Mouse (Mus musculus) ovary, postnatal 10 days (tissue): ENCODE data around the gene Itgb2l.

ENCODE experiments used
- DNase-seq: peaks from one replicate; pipeline ENCODE4 v3.0.0; 2022; ENCODE audit warnings: low spot score

The Itgb2l gene

GRCm38 (mm10) chr16:96426671-96427070 is 16.7 kb downstream of the Itgb2l start:
- DNase-seq = no peak

DNA sequence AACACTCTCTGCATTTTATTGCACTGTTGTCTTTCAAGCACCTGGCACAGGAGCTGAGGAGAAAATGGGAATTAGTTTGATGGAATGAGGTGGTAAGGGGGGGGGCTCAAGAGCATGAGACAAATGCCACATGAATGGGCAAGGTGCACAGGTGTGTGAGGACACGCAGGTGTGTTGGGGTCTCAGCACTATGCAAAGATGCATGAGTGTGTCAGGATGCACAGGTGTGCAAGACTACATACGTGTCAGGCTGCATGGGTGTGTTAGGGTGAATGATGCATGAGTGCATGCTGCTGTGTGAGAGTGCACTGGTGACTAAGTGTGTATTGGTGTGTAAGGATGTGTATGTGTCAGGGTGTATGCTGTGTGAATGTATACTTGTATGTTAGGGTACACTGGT is 18.4 kb downstream of the Itgb2l start:
- no peak for DNase-seq

DNA sequence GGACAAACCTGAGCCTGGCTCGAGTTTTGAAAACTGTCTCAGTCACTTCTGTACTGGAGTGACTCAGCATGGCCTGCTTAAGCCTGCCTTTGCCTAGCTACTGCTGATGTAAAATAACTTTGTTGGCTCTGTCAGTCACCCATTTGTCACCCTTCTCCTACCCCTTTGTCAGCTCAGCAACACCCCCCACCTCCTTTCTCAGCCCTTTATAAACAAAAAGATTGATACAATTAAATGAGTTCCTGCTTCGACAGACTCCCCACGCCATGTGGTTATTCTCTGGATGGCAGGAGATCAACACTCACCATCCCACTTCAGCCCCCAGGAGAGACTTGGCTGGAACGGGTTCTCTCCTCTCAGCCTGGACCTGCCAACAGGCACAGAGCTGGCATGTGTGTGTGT is 35.4 kb downstream of the Itgb2l start:
- no peak for DNase-seq

GRCm38 (mm10) chr16:96406312-96406711 is 37.1 kb downstream of the Itgb2l start:
- no peak for DNase-seq

DNA sequence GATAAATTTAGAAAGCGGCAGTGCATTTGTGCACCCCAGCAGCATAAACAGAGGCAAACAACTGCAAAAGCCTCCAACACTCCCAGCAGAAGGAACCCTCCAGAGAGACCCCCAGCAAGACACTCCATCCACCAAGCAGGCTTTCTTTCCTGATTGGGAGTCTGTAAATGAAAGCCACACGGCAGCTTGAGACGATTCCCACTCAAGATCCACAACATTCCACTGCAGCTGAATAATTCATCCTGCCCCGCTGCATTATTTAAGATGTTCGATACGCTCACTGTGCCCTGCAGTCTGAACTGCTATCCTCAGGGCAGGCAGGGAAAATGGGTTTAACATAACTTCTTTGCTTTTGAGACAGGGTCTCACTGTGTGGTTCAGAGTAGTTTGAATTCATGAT is 41.1 kb downstream of the Itgb2l start:
- DNase-seq = no peak

GRCm38 (mm10) chr16:96400046-96400445 is 43.4 kb downstream of the Itgb2l start:
- DNase-seq = no peak

GRCm38 (mm10) chr16:96398806-96399205 is 44.6 kb downstream of the Itgb2l start:
- DNase-seq = no peak

- no peak for DNase-seq
Measured at GRCm38 (mm10) chr16:96396013-96396650, 47.3 kb downstream of the Itgb2l start.

DNA sequence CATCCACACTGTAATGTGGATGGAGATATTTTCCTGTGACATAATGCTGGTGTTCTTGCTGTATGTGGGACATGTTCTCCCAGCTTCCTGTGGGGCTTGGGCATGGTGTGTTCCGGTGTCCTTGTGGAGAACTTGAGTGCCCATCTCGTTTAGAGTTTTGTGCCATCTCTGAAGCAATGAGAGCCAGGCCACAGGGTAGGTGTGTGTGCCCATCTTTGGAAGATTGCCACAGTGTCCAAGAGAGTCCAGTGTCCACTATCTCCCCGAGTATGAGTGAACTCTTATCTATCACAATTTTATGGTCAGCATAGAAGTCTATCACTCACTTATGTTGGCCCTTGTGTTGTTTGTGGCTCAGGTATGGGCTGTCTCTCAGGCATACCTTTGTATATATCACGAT is 47.9 kb downstream of the Itgb2l start:
- no peak for DNase-seq

- no peak for DNase-seq
Measured at GRCm38 (mm10) chr16:96391070-96391469, 52.3 kb downstream of the Itgb2l start.

DNA sequence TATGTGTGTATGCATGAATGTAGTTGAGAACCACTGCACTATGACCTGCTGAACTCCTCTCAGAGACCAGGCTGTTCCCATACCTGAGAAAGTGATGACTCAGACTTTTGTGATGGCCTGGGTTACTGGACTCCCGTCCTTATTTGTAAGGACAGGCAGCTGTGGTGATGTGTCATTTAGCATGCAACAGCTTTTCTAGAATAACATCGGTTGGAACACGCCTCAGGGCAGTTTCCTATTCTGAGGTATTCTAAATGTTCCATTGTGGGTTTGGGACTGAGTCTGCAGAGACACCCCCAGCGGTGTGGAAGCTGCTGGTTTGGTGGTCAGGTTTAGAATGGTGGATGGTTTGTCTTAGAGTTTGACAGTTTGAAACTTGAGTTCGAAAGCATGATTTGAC is 54.9 kb downstream of the Itgb2l start:
- DNase-seq = no peak

DNA sequence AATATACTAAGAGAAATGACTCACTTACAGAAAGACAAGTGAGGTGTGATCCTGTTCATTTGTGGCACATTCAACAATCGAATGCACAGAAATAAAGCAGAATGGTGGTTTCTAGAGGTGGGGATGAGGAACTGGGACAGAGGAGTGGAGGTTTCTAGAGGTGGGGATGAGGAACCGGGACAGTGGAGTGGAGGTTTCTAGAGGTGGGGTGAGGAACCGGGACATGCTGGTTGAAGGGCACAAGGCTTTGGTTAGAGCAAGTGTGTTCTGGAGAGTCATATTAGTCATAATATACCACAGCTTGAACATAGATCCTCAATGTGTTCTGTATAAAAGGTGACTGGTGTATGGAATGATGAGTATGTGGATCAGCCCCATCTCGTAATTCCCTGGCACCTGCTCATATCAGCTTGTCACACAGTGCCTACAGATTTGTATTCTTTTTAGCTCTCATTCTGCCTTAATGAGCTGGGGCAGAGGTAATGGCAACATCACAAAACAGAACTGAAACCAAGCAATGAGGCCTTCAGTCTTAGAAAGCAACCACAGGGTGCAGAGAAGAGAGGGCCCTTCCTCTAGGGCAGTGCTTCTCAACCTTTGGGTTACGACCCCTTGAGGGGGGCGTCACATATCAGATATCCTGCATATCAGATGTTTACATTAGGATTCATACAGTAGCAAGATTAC is 55.6 kb downstream of the Itgb2l start:
- no peak for DNase-seq

- no peak for DNase-seq
Measured at GRCm38 (mm10) chr16:96384741-96385140, 58.7 kb downstream of the Itgb2l start.

- no peak for DNase-seq
Measured at GRCm38 (mm10) chr16:96382496-96383181, 60.8 kb downstream of the Itgb2l start.

GRCm38 (mm10) chr16:96381435-96381834 is 62.0 kb downstream of the Itgb2l start:
- DNase-seq = no peak

DNA sequence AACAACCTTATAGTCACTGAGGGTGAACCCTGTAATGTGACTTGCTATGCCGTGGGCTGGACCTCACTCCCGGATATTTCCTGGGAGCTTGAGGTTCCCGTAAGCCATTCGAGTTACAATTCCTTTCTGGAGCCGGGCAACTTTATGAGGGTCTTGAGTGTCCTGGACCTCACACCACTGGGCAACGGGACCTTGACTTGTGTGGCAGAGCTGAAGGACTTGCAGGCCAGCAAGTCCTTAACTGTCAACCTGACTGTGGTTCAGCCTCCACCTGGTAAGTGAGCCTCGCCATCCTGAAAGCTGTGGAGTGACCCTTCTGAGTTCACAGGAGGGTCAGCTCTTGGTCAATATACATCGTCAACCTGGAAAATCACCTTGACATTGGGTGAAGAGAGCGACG is 65.3 kb downstream of the Itgb2l start:
- no peak for DNase-seq

- DNase-seq = no peak
Measured at GRCm38 (mm10) chr16:96376342-96376741, 67.1 kb downstream of the Itgb2l start.

GRCm38 (mm10) chr16:96375538-96375937 is 67.9 kb downstream of the Itgb2l start:
- DNase-seq = no peak

- no peak for DNase-seq
Measured at GRCm38 (mm10) chr16:96372752-96373118, 70.7 kb downstream of the Itgb2l start.
